In genomic region chr15:83303656-83304484, GRCm38 (mm10) we compare ENCODE assay signal across 10 mouse cellular contexts. TPM values are rescaled to one million over a fixed set of nuclear protein-coding genes. Genes with fewer than 3 reads are reported as not detected.
DNase-seq lines count a peak whose midpoint lies in the region; ATAC-seq and TF ChIP-seq lines count a peak whose summit lies in the region.
"Had no signal": no experiment of that assay in that cellular context is flagged by ENCODE, and none has a peak within 500 bp of the region (broad histone marks: within the 10 kb centered on the region; RNA-seq: fewer than 3 reads in every experiment).

No protein-coding gene starts in this region.

- WGBS in heart, embryonic 15.5 days = 77% methylated on average over 13 of the region's 13 CpGs
- WGBS in lung, adult 2 months = 46% methylated on average over 13 of the region's 13 CpGs

- no peak overlapping the region for H3K4me2 ChIP-seq in heart, embryonic 15.5 days
- H3K4me2 ChIP-seq: limb, embryonic 12.5 days; neural tube, embryonic 13.5 days had no signal

- H3K36me3 ChIP-seq in G1E (replicated peaks) = peaks cover 86% of the 10 kb centered on the region
- peaks cover 30% of the 10 kb centered on the region for H3K36me3 ChIP-seq in heart, embryonic 15.5 days

- peaks cover 9% of the 10 kb centered on the region; the same call in 1 of the 2 replicates for H3K4me1 ChIP-seq in G1E (ENCODE audit: insufficient read depth, low read depth, low read length)
- H3K4me1 ChIP-seq in heart, embryonic 15.5 days (replicated peaks) = peaks cover 15% of the 10 kb centered on the region
- H3K4me1 ChIP-seq in lung, adult 2 months (ENCODE audit: control insufficient read depth, insufficient read depth, low read length) = peaks cover 41% of the 10 kb centered on the region
- H3K4me1 ChIP-seq: limb, embryonic 12.5 days; neural tube, embryonic 13.5 days had no signal

- intact Hi-C loops in gastrocnemius, adult 2 months (cut with DNase I) = loop anchor here (5.0 kb wide), 1 partner anchor 52 kb away; the partner anchor contains the start of gene A4galt

- peak overlapping the region; percentile 83 for H3K27ac ChIP-seq in gastrocnemius, adult 2 months
- 0 out of 2 replicates have a peak overlapping the region, but pooled peaks have one; percentile 28 for H3K27ac ChIP-seq in heart, embryonic 15.5 days
- H3K27ac ChIP-seq: limb, embryonic 12.5 days; neural tube, embryonic 13.5 days had no signal

- H3K27me3 ChIP-seq in G1E (ENCODE audit: insufficient read depth, low read length) = no peaks in the 10 kb centered on the region
- H3K27me3 ChIP-seq in heart, embryonic 15.5 days = no peaks in the 10 kb centered on the region
- H3K27me3 ChIP-seq: limb, embryonic 12.5 days; neural tube, embryonic 13.5 days had no signal

- H3K9ac ChIP-seq in heart, embryonic 15.5 days = no peak overlapping the region
- H3K9ac ChIP-seq: limb, embryonic 12.5 days; neural tube, embryonic 13.5 days had no signal

- no peak for TF ChIP-seq CTCF in gastrocnemius, adult 2 months (IDR thresholded peaks at IDR 0.05)
- no peak for TF ChIP-seq CTCF in G1E (IDR thresholded peaks at IDR 0.05; ENCODE audit: low read depth, low read length)
- no peak for TF ChIP-seq CTCF in lung, adult 2 months (IDR thresholded peaks at IDR 0.05; ENCODE audit: insufficient read depth, low read length)

- DNase-seq in gastrocnemius, adult 2 months = no peak
- DNase-seq in gastrocnemius, adult 8-10 months (ENCODE audit: low spot score in 2 of 2) = no peak
- peak; percentile 19 for DNase-seq in G1E (ENCODE audit: low spot score)
- DNase-seq in lung, adult 2 months = peak; percentile 43
- no peak for DNase-seq in frontal cortex, adult 2 months (ENCODE audit: extremely low spot score in 1 of 2, low spot score in 1 of 2)
- DNase-seq in right cerebral cortex, postnatal 25 days = no peak
- DNase-seq in MN1 (ENCODE audit: low spot score) = no peak

- ATAC-seq in G1E (ENCODE audit: extremely low read depth, insufficient number of reproducible peaks, low FRiP score, poor library complexity, severe bottlenecking) = no peak
- no peak for ATAC-seq in heart, embryonic 15.5 days (replicated peaks; ENCODE audit: insufficient number of reproducible peaks, insufficient read depth, low FRiP score, low read depth)

- TF ChIP-seq POLR2A in lung, adult 2 months (IDR thresholded peaks at IDR 0.05; ENCODE audit: borderline replicate concordance, extremely low read depth, low read depth, low read length) = peak; percentile 40; the same call in 1 of the 2 replicates

- no peak overlapping the region for H3K4me3 ChIP-seq in gastrocnemius, adult 2 months
- no peak overlapping the region for H3K4me3 ChIP-seq in G1E (ENCODE audit: low read depth, low read length)
- H3K4me3 ChIP-seq in heart, embryonic 15.5 days = no peak overlapping the region
- H3K4me3 ChIP-seq in lung, adult 2 months (replicated peaks; ENCODE audit: extremely low read depth, low read depth, low read length) = no peak overlapping the region
- H3K4me3 ChIP-seq: limb, embryonic 12.5 days; neural tube, embryonic 13.5 days had no signal

- H3K9me3 ChIP-seq in G1E (replicated peaks) = no peaks in the 10 kb centered on the region
- no peaks in the 10 kb centered on the region for H3K9me3 ChIP-seq in heart, embryonic 15.5 days (replicated peaks)
- H3K9me3 ChIP-seq: limb, embryonic 12.5 days; neural tube, embryonic 13.5 days had no signal

RNA-seq across cellular contexts. Expression of gene Arfgap3, which starts 46.2 kb away (rescaled TPM):
- total RNA-seq in gastrocnemius, adult 2 months (2021) = 1 to 10 TPM; 6.0 to 6.7 TPM
- 1 to 10 TPM; 4.4 to 5.2 (median 4.8) TPM for total RNA-seq in gastrocnemius, adult 8-10 months (2022)
- 39.7 and 56.7 TPM in 2 replicates for total RNA-seq in G1E (2014; fragmentation: Nextera tagmentation)
- total RNA-seq in G1E (2017) = 47.0 and 49.7 TPM in 2 replicates
- polyA plus RNA-seq in G1E (2012) = 7.1 and 8.4 TPM in 2 replicates
- polyA plus RNA-seq in heart, embryonic 15.5 days (2015; fragmentation: Nextera tagmentation; extraction: Ambion mirVana) = 37.7 and 40.1 TPM in 2 replicates
- 27.2 and 31.1 TPM in 2 replicates for polyA plus RNA-seq in lung, adult 2 months (2012; rRNA removed)
- polyA plus RNA-seq in frontal cortex, adult 2 months (2012; rRNA removed) = 25.3 and 27.6 TPM in 2 replicates

RNA-seq across cellular contexts. Expression of gene A4galt, which starts 52.3 kb away (rescaled TPM):
- 1 to 10 TPM; 2.8 to 4.0 TPM for total RNA-seq in gastrocnemius, adult 2 months (2021)
- total RNA-seq in gastrocnemius, adult 8-10 months (2022) = 1 to 10 TPM; 1.0 to 2.3 (median 2.0) TPM
- total RNA-seq in G1E (2014; fragmentation: Nextera tagmentation) (not detected in 2 replicates), G1E (2017) (0.06 and 0.11 TPM in 2 replicates)
- not detected in 2 replicates for polyA plus RNA-seq in G1E (2012)
- 1.3 and 1.6 TPM in 2 replicates for polyA plus RNA-seq in heart, embryonic 15.5 days (2015; fragmentation: Nextera tagmentation; extraction: Ambion mirVana)
- polyA plus RNA-seq in lung, adult 2 months (2012; rRNA removed) = 42.6 and 74.6 TPM in 2 replicates
- 5.0 and 6.7 TPM in 2 replicates for polyA plus RNA-seq in frontal cortex, adult 2 months (2012; rRNA removed)

Comparison
In these comparisons a context has a peak if more than half of its experiments do, and no peak if none do; other contexts are left out.
1. DNase-seq: peak in G1E (single experiment) and lung, adult 2 months (single experiment); none in gastrocnemius, adult 2 months (single experiment), gastrocnemius, adult 8-10 months (0 of 2), frontal cortex, adult 2 months (0 of 2), right cerebral cortex, postnatal 25 days (single experiment) and MN1 (single experiment).